Mouse (Mus musculus): ENCODE measurements around the gene Sec16b.

DNA sequence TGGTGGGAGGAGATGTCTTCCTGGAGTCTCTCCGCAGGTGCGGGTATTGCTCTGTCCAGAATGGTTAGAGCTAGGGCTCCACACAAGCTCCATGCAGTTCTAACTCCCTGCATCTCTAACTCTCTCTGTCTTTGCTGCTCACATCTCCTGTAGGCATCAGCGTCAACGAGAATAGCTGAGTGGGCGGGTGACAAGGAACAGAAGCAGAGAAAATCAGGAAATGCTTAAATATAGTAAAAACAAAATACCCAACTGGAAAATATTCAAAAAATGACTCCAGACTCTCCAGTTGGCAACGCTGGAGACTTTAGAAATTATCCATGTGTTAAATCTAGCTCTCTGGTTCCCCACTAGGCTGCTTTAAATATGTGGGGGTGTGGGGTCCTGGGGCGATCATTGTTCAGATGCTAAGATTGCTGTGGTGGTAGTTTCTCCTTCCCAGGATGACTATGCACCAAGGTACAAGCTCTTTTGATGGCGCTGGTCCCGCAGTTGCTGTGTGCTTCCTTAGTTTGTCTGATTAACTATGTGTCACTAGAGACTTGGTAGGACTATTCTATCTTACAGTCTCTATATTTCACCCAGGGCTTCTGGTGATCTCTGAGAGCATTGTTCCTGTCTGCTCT, 35.7 kb upstream of the Sec16b start:
- TF ChIP-seq CTCF (IDR thresholded peaks at IDR 0.05; ENCODE audit: low read depth, low read length) (no peak), GATA2 (IDR thresholded peaks at IDR 0.05; ENCODE audit: borderline replicate concordance, low read depth, low read length) (no peak), TAL1 (conservative IDR thresholded peaks at IDR 0.05; ENCODE audit: low read depth, low read length) (no peak), GATA1 (IDR thresholded peaks at IDR 0.05; ENCODE audit: borderline replicate concordance, low read length) (no peak)

All from G1E (cell line).